8 mouse cellular contexts compared by ENCODE assay signal in genomic region chr3:108225711-108226557, GRCm38 (mm10). TPM values are rescaled to one million over a fixed set of nuclear protein-coding genes. Genes with fewer than 3 reads are reported as not detected.
DNase-seq lines count a peak whose midpoint lies in the region; ATAC-seq lines count a peak whose summit lies in the region.

No protein-coding gene starts in this region.

- H3K27ac ChIP-seq in heart, embryonic 12.5 days (ENCODE audit: poor library complexity, severe bottlenecking) = no peak overlapping the region
- peak overlapping the region; percentile 82 for H3K27ac ChIP-seq in hindbrain, embryonic 10.5 days
- H3K27ac ChIP-seq in limb, embryonic 12.5 days = no peak overlapping the region
- H3K27ac ChIP-seq in stomach, embryonic 14.5 days (ENCODE audit: low read length) = no peak overlapping the region

- H3K27me3 ChIP-seq in heart, embryonic 12.5 days (replicated peaks) = peaks cover 72% of the 10 kb centered on the region
- peaks cover 64% of the 10 kb centered on the region for H3K27me3 ChIP-seq in hindbrain, embryonic 10.5 days (ENCODE audit: insufficient read depth, poor library complexity, severe bottlenecking)
- H3K27me3 ChIP-seq in limb, embryonic 12.5 days = peaks cover 76% of the 10 kb centered on the region
- peaks cover 10% of the 10 kb centered on the region for H3K27me3 ChIP-seq in stomach, embryonic 14.5 days (ENCODE audit: control insufficient read depth, insufficient read depth, low read length)

- WGBS in heart, embryonic 12.5 days = 2% methylated on average over 66 of the region's 67 CpGs
- WGBS in hindbrain, embryonic 10.5 days = 2% methylated on average over 67 of the region's 67 CpGs
- WGBS in limb, embryonic 12.5 days = 3% methylated on average over 57 of the region's 67 CpGs
- 3% methylated on average over 61 of the region's 67 CpGs for WGBS in stomach, embryonic 14.5 days

- H3K36me3 ChIP-seq in heart, embryonic 12.5 days = no peaks in the 10 kb centered on the region
- no peaks in the 10 kb centered on the region for H3K36me3 ChIP-seq in hindbrain, embryonic 10.5 days
- no peaks in the 10 kb centered on the region for H3K36me3 ChIP-seq in limb, embryonic 12.5 days
- no peaks in the 10 kb centered on the region for H3K36me3 ChIP-seq in stomach, embryonic 14.5 days (ENCODE audit: control insufficient read depth, insufficient read depth, low read length)

- ATAC-seq in heart, embryonic 12.5 days (ENCODE audit: insufficient number of reproducible peaks, low FRiP score) = 0 out of 2 replicates have a peak, but pooled peaks have one; percentile 42
- no peak; the same call in 1 of the 2 replicates for ATAC-seq in limb, embryonic 12.5 days (ENCODE audit: insufficient number of reproducible peaks, insufficient read depth, low FRiP score, low TSS enrichment, low read depth)
- no peak; the same call in 1 of the 2 replicates for ATAC-seq in stomach, embryonic 14.5 days (ENCODE audit: insufficient number of reproducible peaks, insufficient read depth, low FRiP score, low read depth)

- H3K9me3 ChIP-seq in heart, embryonic 12.5 days (replicated peaks) = no peaks in the 10 kb centered on the region
- H3K9me3 ChIP-seq in hindbrain, embryonic 10.5 days = no peaks in the 10 kb centered on the region
- H3K9me3 ChIP-seq in limb, embryonic 12.5 days = no peaks in the 10 kb centered on the region
- H3K9me3 ChIP-seq in stomach, embryonic 14.5 days (ENCODE audit: control insufficient read depth, low read depth, low read length) = no peaks in the 10 kb centered on the region

- no peak for DNase-seq in heart, adult 9 months (ENCODE audit: low spot score in 2 of 2)
- DNase-seq in embryo, embryonic 10 days (ENCODE audit: low spot score) = peak; percentile 30
- peak; percentile 50 for DNase-seq in hindbrain, embryonic 10.5 days (ENCODE audit: low spot score)
- no peak for DNase-seq in right cerebral cortex, adult 2 months (ENCODE audit: low spot score in 2 of 2)
- DNase-seq in ovary, postnatal 36 days (ENCODE audit: low spot score) = no peak

- peaks cover 10% of the 10 kb centered on the region; the same call in 1 of the 2 replicates for H3K4me1 ChIP-seq in heart, embryonic 12.5 days (replicated peaks)
- peaks cover 17% of the 10 kb centered on the region for H3K4me1 ChIP-seq in hindbrain, embryonic 10.5 days (replicated peaks)
- H3K4me1 ChIP-seq in limb, embryonic 12.5 days (replicated peaks) = peaks cover 19% of the 10 kb centered on the region
- peaks cover 7% of the 10 kb centered on the region; the same call in 1 of the 2 replicates for H3K4me1 ChIP-seq in stomach, embryonic 14.5 days (ENCODE audit: control insufficient read depth, insufficient read depth, low read length)

- peak overlapping the region; percentile 57 for H3K4me3 ChIP-seq in heart, embryonic 12.5 days
- H3K4me3 ChIP-seq in hindbrain, embryonic 10.5 days = peak overlapping the region; percentile 56
- peak overlapping the region; percentile 48 for H3K4me3 ChIP-seq in limb, embryonic 12.5 days (replicated peaks)
- H3K4me3 ChIP-seq in stomach, embryonic 14.5 days (ENCODE audit: low read depth, low read length) = peak overlapping the region; percentile 42

- peak overlapping the region; percentile 92 for H3K4me2 ChIP-seq in heart, embryonic 12.5 days
- H3K4me2 ChIP-seq in limb, embryonic 12.5 days = peak overlapping the region; percentile 71
- H3K4me2 ChIP-seq in stomach, embryonic 14.5 days (replicated peaks; ENCODE audit: low read depth, low read length) = peak overlapping the region; percentile 60

- peak overlapping the region; percentile 63 for H3K9ac ChIP-seq in heart, embryonic 12.5 days
- peak overlapping the region; percentile 57 for H3K9ac ChIP-seq in limb, embryonic 12.5 days (replicated peaks)
- peak overlapping the region; percentile 11; the same call in 1 of the 2 replicates for H3K9ac ChIP-seq in stomach, embryonic 14.5 days (replicated peaks; ENCODE audit: low read depth, low read length)

RNA-seq across cellular contexts. Expression of gene Sypl2, which starts 0.5 kb away (rescaled TPM):
- polyA plus RNA-seq in heart, embryonic 12.5 days (2016; fragmentation: Nextera tagmentation; extraction: Ambion mirVana) = 3.2 and 3.3 TPM in 2 replicates
- polyA plus RNA-seq in hindbrain, embryonic 10.5 days (2016; fragmentation: Nextera tagmentation; extraction: Ambion mirVana) = 1.0 TPM in 2 replicates
- polyA plus RNA-seq in limb, embryonic 12.5 days (2016; fragmentation: Nextera tagmentation; extraction: Ambion mirVana) = 0.64 and 0.87 TPM in 2 replicates
- 0.24 and 0.30 TPM in 2 replicates for polyA plus RNA-seq in stomach, embryonic 14.5 days (2014; fragmentation: Nextera tagmentation; extraction: Ambion mirVana)

RNA-seq across cellular contexts. Expression of gene Atxn7l2, which starts 15.2 kb away (rescaled TPM):
- polyA plus RNA-seq in heart, embryonic 12.5 days (2016; fragmentation: Nextera tagmentation; extraction: Ambion mirVana) = 8.9 and 9.1 TPM in 2 replicates
- polyA plus RNA-seq in hindbrain, embryonic 10.5 days (2016; fragmentation: Nextera tagmentation; extraction: Ambion mirVana) = 24.2 and 26.8 TPM in 2 replicates
- polyA plus RNA-seq in limb, embryonic 12.5 days (2016; fragmentation: Nextera tagmentation; extraction: Ambion mirVana) = 25.2 and 26.0 TPM in 2 replicates
- 16.8 and 19.9 TPM in 2 replicates for polyA plus RNA-seq in stomach, embryonic 14.5 days (2014; fragmentation: Nextera tagmentation; extraction: Ambion mirVana)

RNA-seq across cellular contexts. Expression of gene Cyb561d1, which starts 24.9 kb away (rescaled TPM):
- 3.4 and 3.7 TPM in 2 replicates for polyA plus RNA-seq in heart, embryonic 12.5 days (2016; fragmentation: Nextera tagmentation; extraction: Ambion mirVana)
- 5.2 TPM in 2 replicates for polyA plus RNA-seq in hindbrain, embryonic 10.5 days (2016; fragmentation: Nextera tagmentation; extraction: Ambion mirVana)
- polyA plus RNA-seq in limb, embryonic 12.5 days (2016; fragmentation: Nextera tagmentation; extraction: Ambion mirVana) = 1.7 TPM in 2 replicates
- polyA plus RNA-seq in stomach, embryonic 14.5 days (2014; fragmentation: Nextera tagmentation; extraction: Ambion mirVana) = 2.7 and 2.8 TPM in 2 replicates

RNA-seq across cellular contexts. Expression of gene Psma5, which starts 30.8 kb away (rescaled TPM):
- polyA plus RNA-seq in heart, embryonic 12.5 days (2016; fragmentation: Nextera tagmentation; extraction: Ambion mirVana) = 193 and 194 TPM in 2 replicates
- polyA plus RNA-seq in hindbrain, embryonic 10.5 days (2016; fragmentation: Nextera tagmentation; extraction: Ambion mirVana) = 296 and 335 TPM in 2 replicates
- polyA plus RNA-seq in limb, embryonic 12.5 days (2016; fragmentation: Nextera tagmentation; extraction: Ambion mirVana) = 297 and 302 TPM in 2 replicates
- 280 and 294 TPM in 2 replicates for polyA plus RNA-seq in stomach, embryonic 14.5 days (2014; fragmentation: Nextera tagmentation; extraction: Ambion mirVana)

RNA-seq across cellular contexts. Expression of gene Amigo1, which starts 39.8 kb away (rescaled TPM):
- 4.5 and 5.0 TPM in 2 replicates for polyA plus RNA-seq in heart, embryonic 12.5 days (2016; fragmentation: Nextera tagmentation; extraction: Ambion mirVana)
- polyA plus RNA-seq in hindbrain, embryonic 10.5 days (2016; fragmentation: Nextera tagmentation; extraction: Ambion mirVana) = 5.8 and 6.2 TPM in 2 replicates
- 4.4 and 5.8 TPM in 2 replicates for polyA plus RNA-seq in limb, embryonic 12.5 days (2016; fragmentation: Nextera tagmentation; extraction: Ambion mirVana)
- polyA plus RNA-seq in stomach, embryonic 14.5 days (2014; fragmentation: Nextera tagmentation; extraction: Ambion mirVana) = 2.4 and 3.2 TPM in 2 replicates

Comparison
In these comparisons a context has a peak if more than half of its experiments do, and no peak if none do; other contexts are left out.
1. H3K9ac ChIP-seq: peak in every context shown above with its lines; median percentile 63 in heart, embryonic 12.5 days; 57 in limb, embryonic 12.5 days; 11 in stomach, embryonic 14.5 days.
2. DNase-seq: peak in embryo, embryonic 10 days (single experiment) and hindbrain, embryonic 10.5 days (single experiment); none in heart, adult 9 months (0 of 2), right cerebral cortex, adult 2 months (0 of 2) and ovary, postnatal 36 days (single experiment).
3. Peak in every context shown above with its lines, with median percentiles within 50 percentile points of each other: H3K4me2 ChIP-seq and H3K4me3 ChIP-seq.